ENCODE assay signal across 7 mouse cellular contexts in the genomic region with DNA sequence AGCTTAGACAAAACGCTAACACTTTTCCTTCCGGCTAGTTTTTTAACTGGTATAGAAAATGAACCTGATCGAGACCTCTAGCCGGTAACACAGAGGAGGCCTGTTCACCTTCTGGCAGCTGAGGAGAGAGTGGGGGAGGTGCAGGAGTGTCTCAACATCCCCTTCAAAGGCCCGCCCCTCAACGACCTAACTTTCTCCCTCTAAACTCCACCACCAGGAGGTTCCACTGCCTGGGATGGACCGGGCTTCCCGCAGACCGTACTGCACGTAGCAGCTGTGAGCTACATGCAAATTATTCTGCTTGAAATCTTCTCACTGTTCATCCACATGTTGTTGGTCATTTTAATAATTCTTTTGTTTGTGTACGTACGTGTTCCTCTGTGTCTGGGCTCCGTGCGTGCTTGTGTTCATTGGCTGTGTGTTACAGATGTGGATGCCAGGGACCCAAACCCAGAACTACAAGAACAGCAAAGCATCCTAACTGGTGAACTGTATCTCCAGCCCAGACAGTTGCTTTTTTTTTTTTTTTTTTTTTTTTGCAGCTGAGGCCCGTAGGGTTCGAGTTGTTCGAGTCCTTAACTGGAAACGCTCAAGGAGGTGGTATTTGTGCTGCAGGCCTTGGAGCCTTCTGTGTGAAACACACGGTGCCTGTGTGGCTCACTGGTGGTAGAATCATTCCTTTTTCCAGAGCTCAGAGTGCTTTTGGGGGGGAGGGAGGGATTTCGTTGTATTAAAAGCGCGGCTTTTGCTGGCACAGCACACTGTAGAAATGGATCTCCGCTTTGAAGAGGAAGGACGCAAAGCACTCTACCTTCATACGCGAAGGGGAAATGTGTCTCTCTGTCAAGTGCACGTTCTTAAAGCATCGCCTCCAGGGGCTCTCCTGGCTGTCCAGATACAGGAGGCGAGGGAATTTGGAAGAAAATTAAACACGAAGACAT. TPM values are rescaled to one million over a fixed set of nuclear protein-coding genes. Genes with fewer than 3 reads are reported as not detected.
DNase-seq lines count a peak whose midpoint lies in the region; ATAC-seq and TF ChIP-seq lines count a peak whose summit lies in the region.

No protein-coding gene starts in this region.

- in situ Hi-C loops in CH12.LX (cut with MboI; ENCODE audit: low pct_ligation_motif_present, low pct_unique_long_range_greater_than_20kb, low sequenced_read_pairs): no loop called here

- peaks cover 7% of the 10 kb centered on the region for H3K9me3 ChIP-seq in CH12.LX (replicated peaks; ENCODE audit: low read length)
- H3K9me3 ChIP-seq in forebrain, embryonic 10.5 days: peaks cover 9% of the 10 kb centered on the region
- peaks cover 2% of the 10 kb centered on the region; the same call in 1 of the 2 replicates for H3K9me3 ChIP-seq in kidney, embryonic 14.5 days (ENCODE audit: control insufficient read depth, low read length)

- dilution Hi-C loops in CH12.LX (cut with MboI; ENCODE audit: extremely low pct_ligation_motif_present, extremely low pct_unique_long_range_greater_than_20kb, low sequenced_read_pairs): no loop called here

- H3K4me2 ChIP-seq in CH12.LX (ENCODE audit: insufficient read depth, low read depth, poor library complexity, severe bottlenecking): peak overlapping the region; percentile 27; the same call in 1 of the 2 replicates
- peak overlapping the region; percentile 54 for H3K4me2 ChIP-seq in kidney, embryonic 14.5 days (replicated peaks; ENCODE audit: low read depth, low read length)

- peak; percentile 65 for ATAC-seq in kidney, embryonic 14.5 days (ENCODE audit: low FRiP score, low TSS enrichment)

- 5% methylated on average over 30 of the region's 30 CpGs for WGBS in forebrain, embryonic 10.5 days
- 4% methylated on average over 30 of the region's 30 CpGs for WGBS in kidney, embryonic 14.5 days

- no peaks in the 10 kb centered on the region for H3K27me3 ChIP-seq in CH12.LX (replicated peaks)
- peaks cover 18% of the 10 kb centered on the region for H3K27me3 ChIP-seq in forebrain, embryonic 10.5 days (ENCODE audit: poor library complexity, severe bottlenecking)
- H3K27me3 ChIP-seq in kidney, embryonic 14.5 days (ENCODE audit: control insufficient read depth, insufficient read depth, low read length): no peaks in the 10 kb centered on the region
- H3K27me3 ChIP-seq in splenic B cell, adult 2 months (ENCODE audit: control insufficient read depth, insufficient read depth, low read length, poor library complexity, severe bottlenecking): no peaks in the 10 kb centered on the region

- no peak for TF ChIP-seq CTCF in CH12.LX (conservative IDR thresholded peaks at IDR 0.05 in 1 of 2, IDR thresholded peaks at IDR 0.05 in 1 of 2; ENCODE audit: low read depth in 2 of 2, low read length in 2 of 2)

- H3K4me1 ChIP-seq in CH12.LX (ENCODE audit: control insufficient read depth in 1 of 2, insufficient read depth in 2 of 2): peaks cover 6 to 41% of the 10 kb centered on the region in 2 experiments
- H3K4me1 ChIP-seq in forebrain, embryonic 10.5 days: peaks cover 46% of the 10 kb centered on the region
- H3K4me1 ChIP-seq in kidney, embryonic 14.5 days (ENCODE audit: control insufficient read depth, insufficient read depth, low read length): peaks cover 17% of the 10 kb centered on the region

- no peaks in the 10 kb centered on the region for H3K79me2 ChIP-seq in CH12.LX (replicated peaks; ENCODE audit: control insufficient read depth, extremely low read depth, insufficient read depth, poor library complexity, severe bottlenecking)

- intact Hi-C loops in gastrocnemius, postnatal 36 days (cut with DNase I): loop anchor here (10.0 kb wide), 1 partner anchor 361 kb away; no protein-coding TSS in a partner anchor

- peak; percentile 74 for DNase-seq in CH12.LX (ENCODE audit: extremely low read depth)
- DNase-seq in T-cell, adult 2 months (ENCODE audit: low spot score): peak; percentile 61
- DNase-seq in forebrain, embryonic 10.5 days (ENCODE audit: extremely low spot score, low spot score): peak; percentile 49
- peak; percentile 67 for DNase-seq in lung, postnatal 36 days
- DNase-seq in splenic B cell, adult 2 months (ENCODE audit: low read depth, low spot score): peak; percentile 49
- DNase-seq in gastrocnemius, postnatal 36 days: no peak

- H3K9ac ChIP-seq in CH12.LX (ENCODE audit: insufficient read depth, low read depth): no peak overlapping the region
- H3K9ac ChIP-seq in kidney, embryonic 14.5 days (ENCODE audit: low read depth, low read length): peak overlapping the region; percentile 25; the same call in 1 of the 2 replicates

- peak overlapping the region in 1 of 3 experiments; percentile 23 for H3K4me3 ChIP-seq in CH12.LX (replicated peaks in 1 of 3; ENCODE audit: low read depth in 2 of 3, low read length in 2 of 3, poor library complexity in 1 of 3)
- peak overlapping the region; percentile 47 for H3K4me3 ChIP-seq in forebrain, embryonic 10.5 days
- H3K4me3 ChIP-seq in kidney, embryonic 14.5 days (ENCODE audit: low read length): peak overlapping the region; percentile 19; the same call in 1 of the 2 replicates

- no peak overlapping the region for H3K27ac ChIP-seq in CH12.LX (ENCODE audit: insufficient read depth, low read depth)
- H3K27ac ChIP-seq in forebrain, embryonic 10.5 days: peak overlapping the region; percentile 76
- H3K27ac ChIP-seq in kidney, embryonic 14.5 days (ENCODE audit: low read depth, low read length): peak overlapping the region; percentile 66

- no peak for TF ChIP-seq EP300 in CH12.LX (IDR thresholded peaks at IDR 0.05; ENCODE audit: low read length)

- TF ChIP-seq POLR2A in CH12.LX (IDR thresholded peaks at IDR 0.05; ENCODE audit: low read depth, low read length): no peak

- H3K36me3 ChIP-seq in CH12.LX (replicated peaks in 1 of 2; ENCODE audit: control insufficient read depth in 1 of 2, insufficient read depth in 1 of 2, low read length in 1 of 2): no peaks in the 10 kb centered on the region
- H3K36me3 ChIP-seq in forebrain, embryonic 10.5 days (replicated peaks): no peaks in the 10 kb centered on the region
- H3K36me3 ChIP-seq in kidney, embryonic 14.5 days (ENCODE audit: control insufficient read depth, insufficient read depth, low read length): no peaks in the 10 kb centered on the region
- H3K36me3 ChIP-seq in splenic B cell, adult 2 months (ENCODE audit: control insufficient read depth, insufficient read depth, low read length, poor library complexity, severe bottlenecking): no peaks in the 10 kb centered on the region

- TF ChIP-seq RAD21 in CH12.LX (IDR thresholded peaks at IDR 0.05; ENCODE audit: low read depth, low read length): no peak

TF ChIP-seq in CH12.LX, 34 proteins besides CTCF, POLR2A, EP300 and RAD21:
- TF ChIP-seq MXI1 (IDR thresholded peaks at IDR 0.05; ENCODE audit: low read depth, low read length) (no peak), IRF4 (IDR thresholded peaks at IDR 0.05; ENCODE audit: low read depth, low read length) (0 out of 2 replicates have a peak, but pooled peaks have one; percentile 8), BHLHE40 (IDR thresholded peaks at IDR 0.05; ENCODE audit: low read depth, low read length) (peak; percentile 33; the same call in 1 of the 2 replicates), ZNF384 (IDR thresholded peaks at IDR 0.05; ENCODE audit: low read depth, low read length) (peak; percentile 85)
TF ChIP-seq in CH12.LX: peak in this region for 3.

RNA-seq across cellular contexts. Expression of gene Fam120a, which starts 47.8 kb away (rescaled TPM):
- total RNA-seq in CH12.LX (2012; rRNA removed): 82.6 and 83.2 TPM in 2 replicates
- total RNA-seq in CH12.LX (2014; rRNA removed): 70.0 and 74.9 TPM in 2 replicates
- polyA plus RNA-seq in CH12.LX (2012; ENCODE audit: insufficient read length, low read depth): 116 and 122 TPM in 2 replicates
- 13.7 and 14.5 TPM in 2 replicates for polyA plus RNA-seq in forebrain, embryonic 10.5 days (2016; fragmentation: Nextera tagmentation; extraction: Ambion mirVana)
- polyA plus RNA-seq in kidney, embryonic 14.5 days (2014; fragmentation: Nextera tagmentation; extraction: Ambion mirVana): 41.4 and 49.6 TPM in 2 replicates
- 100 to 1,000 TPM in 1 of 2 experiments, 10 to 100 TPM in 1; 99.8 to 105 TPM for total RNA-seq in gastrocnemius, postnatal 36 days (2021)

Comparison
In these comparisons a context has a peak if more than half of its experiments do, and no peak if none do; other contexts are left out.
1. DNase-seq: peak in CH12.LX (single experiment), T-cell, adult 2 months (single experiment), forebrain, embryonic 10.5 days (single experiment), lung, postnatal 36 days (single experiment) and splenic B cell, adult 2 months (single experiment); none in gastrocnemius, postnatal 36 days (0 of 2).